Mouse (Mus musculus): ENCODE results near the gene Sufu. TPM values are rescaled to one million over a fixed set of nuclear protein-coding genes. Genes with fewer than 3 reads are reported as not detected.

Gene Sufu
- total RNA-seq (2023) = 42.5 TPM

DNA sequence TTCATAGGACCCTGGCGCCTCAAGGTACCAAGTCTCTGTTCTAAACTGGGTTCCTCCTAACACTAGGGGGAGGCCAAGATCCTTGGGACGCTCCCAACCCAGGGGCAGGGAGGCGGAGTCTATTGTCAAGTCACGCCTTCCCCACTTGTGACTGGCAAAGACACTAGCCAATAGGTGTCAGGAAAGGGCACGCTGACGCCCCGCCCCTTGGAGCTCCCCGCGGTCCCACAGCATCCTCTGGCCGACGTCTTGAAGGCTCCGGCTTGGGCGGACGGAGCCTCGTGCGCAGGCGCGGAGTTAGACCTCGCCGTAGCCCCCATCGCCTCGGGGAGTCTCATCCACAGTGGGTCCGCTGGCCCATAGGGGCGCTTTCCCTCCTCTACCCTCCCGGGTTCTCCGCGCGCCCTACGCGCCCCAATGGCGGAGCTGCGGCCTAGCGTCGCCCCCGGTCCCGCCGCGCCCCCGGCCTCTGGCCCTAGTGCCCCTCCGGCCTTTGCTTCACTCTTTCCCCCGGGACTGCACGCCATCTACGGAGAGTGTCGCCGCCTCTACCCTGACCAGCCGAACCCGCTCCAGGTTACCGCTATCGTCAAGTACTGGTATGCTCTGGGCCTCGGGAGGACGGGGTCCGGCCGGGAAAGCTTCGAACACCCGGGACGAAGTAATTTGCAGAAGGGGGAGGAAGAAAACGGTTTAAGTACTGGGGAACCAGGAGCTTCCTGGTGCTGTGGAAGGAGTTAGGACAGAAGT is at the start of gene Sufu:
Sufu (plus strand) TSS at position 211 of the 750 bp plus-strand sequence.

DNA sequence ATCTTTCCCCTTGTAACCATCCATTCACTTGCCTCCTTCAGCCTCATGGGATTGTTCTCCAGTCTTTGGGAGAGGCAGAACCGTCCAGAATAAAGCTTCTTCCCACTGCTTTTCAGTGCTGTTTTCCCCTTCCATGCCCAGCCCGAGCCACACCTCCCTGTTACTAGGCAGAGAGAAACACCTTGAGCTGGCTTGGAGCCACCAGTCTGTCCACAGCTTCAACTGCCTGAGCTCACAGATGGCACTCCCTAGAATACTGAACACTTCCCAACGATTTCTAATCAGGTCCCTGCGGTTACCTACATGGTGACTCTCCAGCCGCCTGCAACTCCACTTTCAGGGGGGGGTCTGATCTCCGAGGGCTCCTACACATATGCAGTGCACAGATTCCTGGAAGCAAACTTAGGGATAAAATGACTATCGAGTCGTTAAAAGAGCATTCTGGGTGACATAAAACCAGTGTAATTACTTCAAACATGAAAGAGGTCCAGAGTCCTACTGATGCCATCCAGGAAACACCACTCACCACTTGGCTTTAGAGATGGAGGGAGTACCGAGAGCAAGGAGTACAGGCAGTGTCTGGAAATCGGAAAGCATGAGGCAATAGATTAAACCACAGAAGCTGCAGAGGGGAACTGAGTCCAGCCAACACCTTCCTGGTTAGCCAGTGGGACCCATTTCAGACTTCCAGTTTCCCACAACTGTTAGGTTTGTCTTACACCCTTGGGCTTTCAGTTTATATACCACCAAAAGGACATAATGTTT is 46.3 kb upstream of the Sufu start, which contains the start of gene 2310034G01Rik:
2310034G01Rik (minus strand) TSS at position 135 of the 765 bp plus-strand sequence.

DNA sequence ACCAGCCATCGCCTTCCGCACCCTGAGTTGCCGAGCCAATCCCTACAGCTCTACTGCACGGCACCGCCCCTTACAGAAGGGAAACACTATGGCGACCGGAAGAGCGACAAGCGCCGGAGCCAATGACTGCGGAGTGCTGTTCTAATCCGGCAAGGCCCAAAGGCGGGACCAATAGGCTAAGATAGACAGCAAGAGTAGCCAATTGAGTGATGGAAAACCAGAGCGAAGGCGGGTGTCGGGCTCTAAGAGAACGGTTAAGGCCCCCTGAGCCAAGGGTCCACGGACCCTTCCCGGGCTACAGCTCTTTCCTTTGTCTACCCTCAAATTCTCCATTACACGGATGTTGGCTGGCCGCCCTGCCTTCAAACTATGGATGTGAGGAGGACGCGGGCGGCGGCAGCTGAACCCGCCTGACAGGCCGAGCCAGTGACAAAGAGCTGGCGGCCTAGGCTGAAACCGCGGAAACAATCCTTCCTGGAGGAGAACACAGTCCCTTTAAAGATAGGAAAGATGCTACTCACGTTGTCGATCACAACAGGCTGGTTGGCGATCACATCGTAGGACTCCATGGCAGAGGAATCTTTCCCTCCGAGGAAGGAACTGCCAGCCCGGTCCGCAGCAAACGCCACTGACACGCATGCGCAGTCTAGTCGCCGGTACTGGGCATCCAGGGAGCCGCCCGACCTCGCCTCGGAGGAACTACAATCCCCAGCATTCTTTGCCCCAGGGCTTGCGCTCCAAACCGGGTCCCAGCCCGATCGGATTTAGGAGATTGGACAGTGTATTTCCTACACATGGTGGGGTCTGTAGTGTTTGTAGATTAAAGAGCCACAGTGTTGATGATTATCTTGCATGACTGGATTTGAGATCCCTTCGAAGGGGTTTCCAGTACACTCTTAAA is 1.3 kb upstream of the Sufu start, which contains the start of gene Actr1a:
Actr1a (minus strand) TSS at position 640 of the 901 bp plus-strand sequence.

DNA sequence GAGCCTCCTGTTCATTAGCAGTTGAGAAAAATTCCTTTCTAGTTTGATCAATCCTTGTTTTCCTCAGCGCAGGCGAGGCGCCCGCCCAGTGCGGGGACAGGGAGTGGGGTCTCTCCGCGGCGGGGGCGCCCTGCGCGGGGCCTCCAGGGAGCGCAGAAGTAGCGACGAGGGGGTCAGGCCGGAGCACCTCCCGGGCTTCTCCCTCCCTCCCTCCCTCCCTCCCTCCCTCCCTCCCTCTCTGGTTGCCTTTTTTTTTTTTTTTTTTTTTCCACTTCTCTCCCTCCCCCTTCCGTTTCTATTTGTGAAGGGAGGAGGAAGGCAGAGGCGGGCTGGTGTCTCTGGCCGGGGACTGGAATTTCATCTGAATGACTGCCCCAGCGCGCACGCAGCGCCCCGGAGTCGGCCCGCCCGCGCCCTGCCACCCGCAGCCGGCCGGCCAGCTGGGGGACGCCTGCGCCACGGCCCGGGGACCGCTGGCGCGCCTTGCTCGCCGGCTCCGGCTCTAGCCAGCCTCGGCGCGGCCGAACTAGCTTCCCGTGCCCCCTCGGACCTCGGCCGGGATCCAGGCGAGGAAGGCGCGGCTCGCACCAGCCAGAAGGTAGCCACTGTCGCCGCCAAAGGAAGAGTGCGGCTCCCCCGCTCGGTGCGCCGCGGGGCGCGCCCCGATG is 104.8 kb downstream of the Sufu start, which contains the start of gene Trim8:
Trim8 (plus strand) TSS at position 302 of the 668 bp plus-strand sequence.

Other genes starting within 250 kb of the Sufu start
- not detected for gene Pitx3, start 248.6 kb upstream of the Sufu start, total RNA-seq (2023)
- 97.0 TPM for gene Gbf1, start 244.4 kb upstream of the Sufu start, total RNA-seq (2023)
- gene Nfkb2, start 92.6 kb upstream of the Sufu start, total RNA-seq (2023) = 98.9 TPM
- 0.21 TPM for gene Psd, start 69.7 kb upstream of the Sufu start, total RNA-seq (2023)
- gene Fbxl15, start 68.7 kb upstream of the Sufu start, total RNA-seq (2023) = 4.1 TPM
- 23.6 TPM for gene Cuedc2, start 58.2 kb upstream of the Sufu start, total RNA-seq (2023)
- 4.6 TPM for gene Mfsd13a, start 55.8 kb upstream of the Sufu start, total RNA-seq (2023)
- not detected for gene 2310034G01Rik, start 46.6 kb upstream of the Sufu start, total RNA-seq (2023)
- 107 TPM for gene Actr1a, start 1.1 kb upstream of the Sufu start, total RNA-seq (2023)
- 44.5 TPM for gene Trim8, start 104.8 kb downstream of the Sufu start, total RNA-seq (2023)
- 8.0 TPM for gene Arl3, start 176.3 kb downstream of the Sufu start, total RNA-seq (2023)
- gene Sfxn2, start 176.5 kb downstream of the Sufu start, total RNA-seq (2023) = 12.8 TPM
- gene Wbp1l, start 202.2 kb downstream of the Sufu start, total RNA-seq (2023) = 76.4 TPM